Mouse (Mus musculus): ENCODE results near the gene Vars.
"Not testable (repeated sequence)": the region's sequence is repeated elsewhere in the genome, so short reads cannot be mapped to it uniquely, and the experiment has no call there.

The Vars gene

DNA sequence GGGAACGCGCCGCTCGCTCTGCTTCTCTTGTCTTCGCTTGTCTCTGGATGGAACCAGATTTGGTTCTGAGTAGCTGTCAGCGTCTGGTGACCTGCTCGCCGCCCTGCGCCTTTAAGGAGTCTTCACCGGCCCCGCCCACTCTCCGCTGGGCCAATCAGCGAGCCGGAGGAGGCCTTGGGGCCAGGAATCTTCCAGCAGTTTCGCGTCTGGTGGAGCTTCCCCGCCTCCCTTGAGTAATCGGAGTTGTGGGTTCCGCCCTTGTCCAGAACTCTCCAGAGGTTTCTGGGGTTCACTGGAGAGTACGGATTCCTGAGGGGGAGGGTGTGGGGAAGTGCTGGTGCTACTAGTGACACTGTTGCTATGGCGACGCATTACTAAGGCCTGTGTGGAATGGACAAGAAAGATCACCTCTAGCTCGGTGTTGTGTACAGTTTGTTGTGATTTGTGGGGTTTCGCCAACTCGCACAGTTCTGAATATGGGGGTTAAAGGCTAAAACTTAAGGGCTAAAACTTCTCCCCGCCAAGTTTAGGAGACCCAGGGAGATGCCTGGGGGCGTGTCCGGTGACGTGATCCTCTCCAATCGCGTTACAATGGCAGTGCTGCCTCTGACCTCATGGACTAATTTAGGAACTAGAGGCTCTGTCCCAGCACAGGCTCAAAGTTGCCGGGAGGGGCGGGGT, 28.6 kb upstream of the Vars start, which contains the start of the genes Hspa1a and Hspa1l:
Gene Hspa1a, minus strand, starts transcription at position 88 of the 681 bp plus-strand sequence.
Gene Hspa1l, plus strand, starts transcription at position 635 of the 681 bp plus-strand sequence.
- peak; percentile 91 for DNase-seq (ENCODE audit: low spot score)

DNA sequence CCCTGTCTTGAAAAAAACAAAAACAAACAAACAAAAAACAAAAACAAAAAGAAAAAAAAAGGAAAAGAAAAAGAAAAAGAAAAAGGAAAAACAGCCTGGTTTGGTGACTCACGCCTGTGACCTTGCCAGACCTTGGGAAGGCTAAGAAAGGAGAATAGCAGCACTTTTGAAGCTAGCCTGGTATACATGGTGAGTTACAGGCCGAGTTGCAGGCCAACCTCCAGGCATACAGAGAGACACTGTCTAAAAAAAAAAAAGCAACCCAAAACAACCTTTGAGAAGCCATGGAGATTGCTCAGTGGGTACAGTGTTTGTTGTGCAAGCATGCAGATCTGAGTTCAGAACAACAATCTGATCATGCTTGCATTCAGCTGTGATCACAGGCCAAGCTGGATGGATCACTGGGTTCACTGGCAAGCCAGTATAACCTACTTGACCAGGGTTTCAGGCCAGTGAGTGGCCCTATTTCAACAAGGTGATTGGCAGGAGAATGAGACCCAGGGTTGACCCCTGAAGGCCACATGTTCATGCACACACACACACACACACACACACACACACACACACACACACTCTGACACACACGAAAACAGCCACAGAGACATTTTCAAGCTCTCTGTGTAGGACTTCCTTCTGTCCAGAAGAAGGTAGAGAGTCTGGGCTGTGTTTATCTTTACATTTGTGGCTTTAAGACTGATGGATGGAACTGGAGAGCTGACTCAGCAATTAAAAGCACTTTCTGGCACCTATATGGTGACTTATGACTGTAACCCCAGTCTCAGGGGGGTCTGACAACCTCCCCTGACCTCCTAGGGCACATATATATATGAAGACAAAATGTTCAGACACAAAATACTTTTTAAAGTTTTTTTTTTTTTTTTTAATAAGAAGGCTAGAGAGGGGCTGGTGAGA, 24.9 kb upstream of the Vars start:
- no peak for DNase-seq (ENCODE audit: low spot score)

DNA sequence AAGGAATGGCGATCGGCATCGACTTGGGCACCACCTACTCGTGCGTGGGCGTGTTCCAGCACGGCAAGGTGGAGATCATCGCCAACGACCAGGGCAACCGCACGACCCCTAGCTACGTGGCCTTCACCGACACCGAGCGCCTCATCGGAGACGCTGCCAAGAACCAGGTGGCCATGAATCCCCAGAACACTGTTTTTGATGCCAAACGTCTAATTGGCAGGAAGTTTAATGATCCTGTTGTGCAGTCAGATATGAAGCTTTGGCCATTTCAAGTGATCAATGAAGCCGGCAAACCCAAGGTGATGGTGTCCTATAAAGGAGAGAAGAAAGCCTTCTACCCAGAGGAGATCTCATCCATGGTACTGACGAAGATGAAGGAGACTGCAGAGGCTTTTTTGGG, 23.8 kb upstream of the Vars start:
- DNase-seq (ENCODE audit: low spot score): no peak

DNA sequence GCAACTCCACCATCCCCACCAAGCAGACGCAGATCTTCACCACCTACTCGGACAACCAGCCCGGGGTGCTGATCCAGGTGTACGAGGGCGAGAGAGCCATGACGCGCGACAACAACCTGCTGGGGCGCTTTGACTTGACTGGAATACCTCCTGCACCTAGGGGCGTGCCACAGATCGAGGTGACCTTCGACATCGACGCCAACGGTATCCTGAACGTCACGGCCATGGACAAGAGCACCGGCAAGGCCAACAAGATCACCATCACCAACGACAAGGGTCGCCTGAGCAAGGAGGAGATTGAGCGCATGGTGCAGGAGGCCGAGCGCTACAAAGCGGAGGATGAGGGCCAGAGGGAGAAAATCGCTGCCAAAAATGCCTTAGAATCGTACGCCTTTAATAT, 22.5 kb upstream of the Vars start:
- no peak for DNase-seq (ENCODE audit: low spot score)

DNA sequence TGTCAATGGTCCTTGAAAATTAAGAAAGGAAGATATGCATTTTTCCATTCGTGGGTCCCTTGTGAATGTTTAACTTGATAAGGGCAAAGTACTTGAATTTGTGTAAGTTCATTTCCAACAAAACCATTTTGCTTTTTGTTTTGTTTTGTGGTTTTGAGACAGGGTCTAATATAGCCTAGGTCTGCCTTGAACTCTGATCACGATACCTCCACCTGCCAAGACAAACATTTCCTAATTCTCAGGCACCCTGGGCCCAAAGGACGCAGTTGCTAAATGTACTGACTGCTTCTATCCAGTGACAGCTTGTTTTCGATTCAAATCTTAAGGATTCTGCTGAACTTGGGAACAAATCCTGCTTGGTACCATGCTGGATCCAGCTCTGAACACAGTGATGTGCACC, 21.2 kb upstream of the Vars start:
- no peak for DNase-seq (ENCODE audit: low spot score)

DNA sequence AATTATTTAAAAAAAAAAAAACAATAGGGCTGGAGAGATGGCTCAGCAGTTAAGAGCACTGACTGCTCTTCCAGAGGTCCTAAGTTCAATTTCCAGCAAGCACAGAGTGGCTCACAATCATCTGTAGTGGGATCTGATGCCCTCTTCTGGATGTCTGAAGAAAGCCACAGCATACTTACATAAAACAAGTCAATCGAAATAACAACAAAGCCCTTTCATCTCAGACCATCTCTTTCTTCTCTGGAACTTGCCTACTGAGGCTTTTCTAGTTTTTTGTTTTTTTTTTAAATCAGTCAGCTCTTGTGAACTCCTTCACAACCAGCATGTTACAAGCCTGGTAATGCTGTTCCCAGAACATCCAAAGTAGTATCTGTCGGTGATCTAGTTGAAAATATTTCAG, 20.1 kb upstream of the Vars start:
- peak; percentile 72 for DNase-seq (ENCODE audit: low spot score)

GRCm38 (mm10) chr17:34981690-34982180, 19.1 kb upstream of the Vars start, which contains the start of gene Lsm2:
Gene Lsm2, plus strand, starts transcription at chr17:34981862.
- peak; percentile 94 for DNase-seq (ENCODE audit: low spot score)

GRCm38 (mm10) chr17:34982328-34982727, 18.5 kb upstream of the Vars start:
- DNase-seq (ENCODE audit: low spot score): no peak

- DNase-seq (ENCODE audit: low spot score): no peak
These were observed 16.6 kb upstream of the Vars start for GRCm38 (mm10) chr17:34984218-34984617.

DNA sequence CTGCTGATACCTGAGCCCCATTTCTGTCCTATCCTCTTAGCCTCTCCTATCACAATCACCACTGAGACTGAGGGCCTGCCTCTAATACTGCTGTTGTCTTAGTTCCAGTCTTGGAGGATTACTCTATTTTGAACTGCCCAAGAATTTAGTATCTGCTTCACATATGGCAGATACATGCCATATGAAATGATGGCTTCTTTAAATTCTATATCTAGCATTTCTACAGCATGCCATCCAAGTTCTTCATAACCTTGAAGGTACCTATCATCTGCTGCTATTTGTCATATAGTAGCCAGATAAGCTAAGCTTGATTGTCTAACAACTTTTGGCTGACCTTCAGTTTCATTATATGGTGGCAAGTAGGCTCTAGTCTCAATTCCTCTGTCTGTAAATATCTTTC, 6.0 kb upstream of the Vars start:
- no peak for DNase-seq (ENCODE audit: low spot score)

GRCm38 (mm10) chr17:34995192-34995591, 5.6 kb upstream of the Vars start:
- DNase-seq (ENCODE audit: low spot score): not testable (repeated sequence)

GRCm38 (mm10) chr17:34995927-34996326, 4.9 kb upstream of the Vars start:
- not testable (repeated sequence) for DNase-seq (ENCODE audit: low spot score)

GRCm38 (mm10) chr17:34996411-34997141, 4.2 kb upstream of the Vars start:
- no peak for DNase-seq (ENCODE audit: low spot score)

GRCm38 (mm10) chr17:34997142-34997483, 3.7 kb upstream of the Vars start:
- DNase-seq (ENCODE audit: low spot score): no peak

DNA sequence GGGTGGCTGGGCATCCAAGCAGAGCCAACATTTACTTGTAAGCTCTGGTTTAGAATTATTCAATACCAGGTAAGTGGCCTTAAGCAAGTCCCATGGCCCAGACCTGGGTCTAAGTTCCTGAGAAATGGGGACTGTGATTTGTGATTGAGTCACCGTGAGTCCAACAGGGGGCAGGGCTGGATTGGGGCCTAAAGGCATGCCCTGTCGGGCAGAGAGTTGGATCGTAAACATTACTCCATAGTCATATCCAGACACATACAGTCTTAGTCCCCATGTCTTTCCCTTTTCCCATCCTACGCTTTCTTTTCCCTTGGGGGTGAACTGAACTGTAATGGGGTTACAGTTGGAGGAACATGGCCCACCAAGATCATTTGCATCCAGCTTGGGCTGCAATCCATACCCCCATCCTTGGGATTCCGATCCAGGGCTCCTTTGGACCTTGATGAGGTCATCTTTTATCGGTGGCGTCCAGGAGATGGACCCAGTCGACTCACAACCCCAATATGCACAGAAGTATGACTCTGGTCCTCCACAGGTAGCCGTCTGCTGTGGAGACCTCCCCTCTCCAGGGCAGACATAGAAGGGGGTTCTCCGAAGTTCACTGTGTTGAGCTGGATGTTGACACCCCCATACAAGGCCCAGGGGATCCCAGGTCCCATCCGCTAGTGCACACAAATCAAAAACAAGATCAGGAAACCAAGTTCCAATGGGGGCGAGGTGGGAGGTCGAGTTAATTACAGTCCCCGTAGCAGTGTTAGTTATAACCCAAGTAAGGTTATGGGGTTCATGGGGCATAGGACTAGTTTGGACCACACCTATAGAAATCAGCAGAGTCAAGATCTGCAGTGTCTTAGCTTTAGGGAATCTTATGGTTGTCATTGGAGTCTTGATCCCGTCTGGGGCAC, 2.0 kb upstream of the Vars start:
- no peak for DNase-seq (ENCODE audit: low spot score)

DNA sequence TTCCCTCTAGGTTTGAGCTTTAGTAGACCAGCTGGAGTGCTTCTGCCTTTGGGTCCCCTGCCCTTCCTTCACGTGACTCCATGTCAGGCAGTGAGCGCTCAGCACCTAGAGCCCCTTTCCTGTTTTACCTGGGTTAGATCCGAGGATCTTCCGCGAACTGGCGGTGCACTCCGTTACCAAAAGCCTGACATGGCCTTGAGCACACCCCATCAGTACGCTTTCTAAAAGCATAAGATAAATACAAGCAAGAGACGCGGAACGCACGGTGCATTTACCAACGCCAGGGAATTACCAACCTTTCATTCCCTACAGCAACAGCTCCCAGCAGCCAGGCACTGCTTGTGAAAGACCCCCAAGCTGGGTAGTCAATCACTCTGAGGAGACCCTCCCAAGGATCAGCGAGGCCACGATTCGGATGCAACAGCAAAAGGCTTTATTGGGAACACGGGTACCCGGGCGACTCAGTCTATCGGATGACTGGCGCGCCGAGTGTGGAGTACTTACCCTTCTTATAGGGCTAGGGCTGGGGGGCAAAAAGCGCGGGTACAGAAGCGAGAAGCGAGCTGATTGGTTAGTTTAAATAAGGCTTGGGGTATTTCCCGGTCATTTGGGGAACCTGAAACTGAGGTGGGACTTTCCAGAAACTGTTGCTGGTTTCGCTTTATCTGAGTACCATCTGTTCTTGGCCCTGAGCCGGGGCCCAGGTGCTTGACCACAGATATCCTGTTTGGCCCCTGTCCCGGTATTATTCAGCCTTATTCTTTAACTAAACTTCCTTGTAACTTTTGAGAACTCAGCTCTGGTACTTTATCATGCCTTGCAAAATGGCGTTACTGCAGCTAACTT, 693 bp upstream of the Vars start:
- DNase-seq (ENCODE audit: low spot score): not testable (repeated sequence)

DNA sequence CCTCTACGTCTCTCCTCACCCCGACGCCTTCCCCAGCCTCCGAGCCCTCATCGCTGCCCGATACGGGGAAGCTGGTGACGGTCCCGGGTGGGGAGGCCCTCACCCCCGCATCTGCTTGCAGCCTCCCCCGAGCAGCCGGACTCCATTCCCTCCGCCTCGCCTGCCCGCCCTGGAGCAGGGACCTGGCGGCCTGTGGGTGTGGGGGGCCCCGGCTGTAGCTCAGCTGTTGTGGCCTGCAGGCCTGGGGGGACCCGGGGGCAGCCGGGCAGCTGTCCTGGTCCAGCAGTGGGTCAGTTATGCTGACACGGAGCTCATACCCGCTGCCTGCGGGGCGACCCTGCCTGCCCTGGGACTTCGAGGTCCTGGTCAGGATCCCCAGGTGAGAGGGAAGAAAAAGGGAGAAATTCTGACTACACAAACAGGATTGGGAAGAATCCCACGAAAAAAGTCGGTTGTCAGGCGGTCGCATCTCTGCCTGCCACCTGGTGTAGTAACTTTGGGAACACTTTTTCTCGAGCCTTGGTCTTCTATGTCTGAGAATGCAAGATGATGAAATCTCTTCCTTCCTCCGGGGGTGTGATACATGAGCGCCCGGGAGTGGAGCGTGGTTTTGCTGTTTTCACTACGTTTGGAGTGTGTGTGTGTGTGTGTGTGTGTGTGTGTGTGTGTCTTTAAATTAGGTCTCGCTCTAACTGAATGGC, 815 bp downstream of the Vars start:
- DNase-seq (ENCODE audit: low spot score): no peak

DNA sequence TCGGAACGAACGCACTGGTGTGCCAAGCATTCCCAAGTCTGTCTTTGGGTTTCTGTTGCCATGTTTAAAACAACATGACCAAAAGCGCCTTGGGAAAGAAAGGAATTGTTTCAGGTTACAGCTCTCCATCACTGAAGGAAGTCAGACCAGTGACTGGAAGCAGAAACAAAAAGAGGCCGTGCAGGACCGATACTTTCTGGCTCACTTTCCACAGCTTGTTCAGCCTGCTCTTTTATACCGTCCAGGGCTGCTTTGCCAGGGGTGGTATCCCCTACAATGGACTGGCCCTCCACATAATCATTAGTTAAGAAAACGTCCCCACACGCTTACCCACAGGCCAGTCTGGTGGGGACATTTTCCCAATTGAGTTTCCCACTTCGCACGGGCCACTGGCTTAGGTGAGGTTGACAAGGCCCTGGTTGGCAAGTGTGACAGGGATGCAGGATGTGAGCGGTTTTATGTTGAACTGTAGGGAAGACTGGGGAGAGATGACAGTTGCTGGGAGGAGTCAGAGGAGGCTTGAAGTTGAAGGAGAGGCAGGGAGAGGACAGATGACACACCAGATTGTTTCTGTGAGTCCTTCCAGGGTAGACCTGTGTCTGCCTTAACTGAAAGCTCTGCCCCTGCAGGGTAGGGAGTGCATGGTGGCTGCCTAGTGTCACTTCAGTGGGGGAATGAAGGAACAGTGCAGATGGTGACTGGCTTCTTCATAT, 1.5 kb downstream of the Vars start:
- DNase-seq (ENCODE audit: low spot score): no peak

Data from lung, postnatal 25 days (tissue).